Mouse (Mus musculus) forelimb bud, embryonic 11.5 days (tissue): ENCODE results near the gene Olfr1318.

Experiments
- DNase-seq: peaks from one replicate; pipeline ENCODE4 v3.0.0-alpha.2; 2012; ENCODE audit warnings: low read depth, low spot score

Gene Olfr1318

DNA sequence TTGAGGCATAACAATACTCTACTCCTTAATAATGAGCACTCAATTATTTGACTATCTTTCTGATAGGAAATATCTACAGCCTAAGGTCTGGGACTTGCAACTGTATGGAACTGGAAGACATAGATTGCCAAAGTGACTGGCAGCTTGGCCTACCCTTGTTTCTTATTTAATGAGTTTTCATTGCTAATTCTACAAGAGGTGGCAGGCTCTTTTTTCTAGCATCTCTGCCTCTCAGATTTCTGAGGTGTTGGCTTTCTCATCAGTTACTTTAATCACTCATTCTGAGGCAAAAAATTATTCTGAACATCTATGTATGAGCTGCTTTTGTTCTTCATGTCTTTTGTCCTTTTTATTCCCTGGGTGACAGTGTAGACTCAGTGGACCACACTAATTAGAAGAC, at the start of gene Olfr1318:
Gene Olfr1318, plus strand, starts transcription at position 301 of the 400 bp plus-strand sequence.
- DNase-seq = no peak

- DNase-seq = no peak
Observed at GRCm38 (mm10) chr2:112115340-112115739, 38.7 kb upstream of the Olfr1318 start, which contains the start of gene Olfr1315-ps1. Gene Olfr1315-ps1, minus strand, starts transcription at chr2:112115440.

GRCm38 (mm10) chr2:112134877-112135276, 19.1 kb upstream of the Olfr1318 start, which contains the start of gene Olfr1316:
Gene Olfr1316, minus strand, starts transcription at chr2:112134977.
- no peak for DNase-seq

DNA sequence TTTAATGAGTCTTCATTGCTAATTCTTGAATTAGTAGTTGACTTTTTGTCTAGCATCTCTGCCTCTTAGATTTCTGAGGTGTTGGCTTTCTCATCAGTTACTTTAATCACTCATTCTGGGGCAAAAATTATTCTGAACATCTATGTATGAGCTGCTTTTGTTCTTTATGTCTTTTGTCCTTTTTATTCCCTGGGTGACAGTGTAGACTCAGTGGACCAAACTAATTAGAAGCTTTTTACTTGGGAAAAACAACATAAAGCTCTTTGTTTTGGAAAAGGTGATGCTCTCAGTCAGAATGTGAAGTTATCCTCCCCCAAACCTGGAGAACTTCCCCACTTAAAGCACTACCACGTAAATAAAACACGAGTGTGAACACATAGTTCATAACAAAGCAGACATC, 14.0 kb upstream of the Olfr1318 start, which contains the start of gene Olfr1317:
Gene Olfr1317, plus strand, starts transcription at position 301 of the 400 bp plus-strand sequence.
- DNase-seq = no peak

DNA sequence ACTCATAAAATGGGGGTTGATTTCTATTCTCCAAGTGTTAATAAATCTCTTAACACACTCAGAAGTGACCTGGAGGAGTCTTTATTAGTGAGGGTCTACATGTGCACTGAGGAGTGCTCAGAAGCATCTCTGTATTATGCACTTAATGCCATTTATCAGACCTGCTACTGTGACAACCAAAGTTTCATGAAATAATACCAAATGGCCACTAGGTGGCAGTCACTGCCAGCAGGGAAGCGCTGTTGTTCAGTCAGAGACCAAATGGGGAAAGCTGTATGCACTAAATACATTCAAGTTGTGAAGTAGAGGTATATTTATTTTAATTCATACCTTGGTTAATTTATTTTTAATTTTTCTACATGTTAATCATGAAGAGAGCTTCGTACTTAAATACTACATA, 42.9 kb downstream of the Olfr1318 start:
- peak; percentile 66 for DNase-seq

DNA sequence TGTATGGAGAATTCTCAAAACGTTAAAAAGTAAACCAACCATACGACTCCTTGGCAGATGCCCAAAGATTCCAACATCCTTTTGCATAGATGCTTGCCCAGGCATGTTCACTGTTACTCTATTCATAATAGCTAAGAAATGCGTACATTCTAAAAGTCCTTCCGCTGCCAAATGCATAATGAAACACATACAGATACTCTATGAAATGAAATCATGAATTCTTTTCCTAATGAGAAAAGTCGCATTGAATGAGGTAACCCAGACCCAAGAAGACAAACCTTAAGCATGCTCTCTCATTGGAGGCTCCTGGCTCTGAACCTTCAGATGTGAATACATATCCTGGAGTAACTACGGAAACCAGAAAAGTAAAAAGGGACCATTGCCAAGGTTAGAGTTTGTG, 49.1 kb downstream of the Olfr1318 start:
- no peak for DNase-seq
